Mouse (Mus musculus): ENCODE measurements around the gene Pinlyp. TPM values are rescaled to one million over a fixed set of nuclear protein-coding genes. Genes with fewer than 3 reads are reported as not detected.

Pinlyp gene
- polyA plus RNA-seq, 1 experiment from 2014 or later, result not detected

- ATAC-seq (ENCODE audit: insufficient read depth), result no peak
- WGBS (ENCODE audit: insufficient replicate concordance), result 72% methylated on average over 4 of the region's 4 CpGs
- Histone ChIP-seq H3K4me2 (no peak overlapping the region), H3K36me3 (replicated peaks) (peaks cover 18% of the 10 kb centered on the region), H3K4me3 (replicated peaks) (no peak overlapping the region), H3K27me3 (no peaks in the 10 kb centered on the region), H3K4me1 (replicated peaks) (peaks cover 5% of the 10 kb centered on the region; the same call in 1 of the 2 replicates), H3K27ac (replicated peaks) (no peak overlapping the region), H3K9ac (no peak overlapping the region), H3K9me3 (replicated peaks) (no peaks in the 10 kb centered on the region)
Measured at GRCm38 (mm10) chr7:24537081-24537480, 8.8 kb downstream of the Pinlyp start.

GRCm38 (mm10) chr7:24534301-24534700 lies 11.6 kb downstream of the Pinlyp start:
- Histone ChIP-seq H3K4me2 (no peak overlapping the region), H3K36me3 (replicated peaks) (peaks cover 18% of the 10 kb centered on the region), H3K9ac (no peak overlapping the region), H3K4me3 (replicated peaks) (no peak overlapping the region), H3K9me3 (replicated peaks) (no peaks in the 10 kb centered on the region), H3K27ac (replicated peaks) (no peak overlapping the region), H3K4me1 (replicated peaks) (peaks cover 24% of the 10 kb centered on the region), H3K27me3 (no peaks in the 10 kb centered on the region)
- no peak for ATAC-seq (ENCODE audit: insufficient read depth)
- whole genome bisulfite sequencing (ENCODE audit: insufficient replicate concordance), result 81% methylated on average over 19 of the region's 19 CpGs

GRCm38 (mm10) chr7:24533806-24534205 lies 12.1 kb downstream of the Pinlyp start:
- peaks cover 28% of the 10 kb centered on the region for H3K4me1 ChIP-seq (replicated peaks)
- no peak for ATAC-seq (ENCODE audit: insufficient read depth)

GRCm38 (mm10) chr7:24533031-24533571 lies 12.8 kb downstream of the Pinlyp start:
- H3K36me3 ChIP-seq (replicated peaks), result peaks cover 18% of the 10 kb centered on the region
- no peaks in the 10 kb centered on the region for H3K27me3 ChIP-seq
- H3K27ac ChIP-seq (replicated peaks), result no peak overlapping the region
- WGBS (ENCODE audit: insufficient replicate concordance), result 86% methylated on average over 28 of the region's 28 CpGs
- no peak for ATAC-seq (ENCODE audit: insufficient read depth)
- H3K4me3 ChIP-seq (replicated peaks), result no peak overlapping the region
- H3K9me3 ChIP-seq (replicated peaks), result no peaks in the 10 kb centered on the region
- H3K4me1 ChIP-seq (replicated peaks), result peaks cover 28% of the 10 kb centered on the region
- H3K4me2 ChIP-seq, result no peak overlapping the region
- no peak overlapping the region for H3K9ac ChIP-seq

More at GRCm38 (mm10) chr7:24533806-24534205, 12.1 kb downstream of the Pinlyp start:
- H3K4me3 ChIP-seq (replicated peaks), result no peak overlapping the region
- H3K9me3 ChIP-seq (replicated peaks), result no peaks in the 10 kb centered on the region
- WGBS (ENCODE audit: insufficient replicate concordance), result 77% methylated on average over 42 of the region's 42 CpGs
- H3K36me3 ChIP-seq (replicated peaks), result peaks cover 18% of the 10 kb centered on the region
- no peak overlapping the region for H3K27ac ChIP-seq (replicated peaks)
- H3K4me2 ChIP-seq, result no peak overlapping the region
- no peaks in the 10 kb centered on the region for H3K27me3 ChIP-seq
- no peak overlapping the region for H3K9ac ChIP-seq

GRCm38 (mm10) chr7:24531211-24531971 lies 14.5 kb downstream of the Pinlyp start:
- Histone ChIP-seq H3K9me3 (replicated peaks) (no peaks in the 10 kb centered on the region), H3K4me2 (peak overlapping the region; percentile 97), H3K4me3 (replicated peaks) (peak overlapping the region; percentile 67), H3K4me1 (replicated peaks) (peaks cover 28% of the 10 kb centered on the region), H3K36me3 (replicated peaks) (peaks cover 18% of the 10 kb centered on the region), H3K27me3 (no peaks in the 10 kb centered on the region), H3K9ac (peak overlapping the region; percentile 74), H3K27ac (replicated peaks) (peak overlapping the region; percentile 77)
- WGBS (ENCODE audit: insufficient replicate concordance), result 2% methylated on average over 43 of the region's 43 CpGs
- ATAC-seq (ENCODE audit: insufficient read depth), result peak; percentile 32; the same call in 1 of the 2 replicates

GRCm38 (mm10) chr7:24530062-24530931 lies 15.6 kb downstream of the Pinlyp start, which contains the start of gene Irgq:
Gene Irgq (plus strand): TSS chr7:24530689.
- peak within 1 kb of the TSS; percentile 77 for H3K27ac ChIP-seq (replicated peaks)
- H3K9ac ChIP-seq, result peak within 1 kb of the TSS; percentile 74
- peak; percentile 92 for ATAC-seq (ENCODE audit: insufficient read depth)
- H3K9me3 ChIP-seq (replicated peaks), result no peaks in the 10 kb centered on the region
- under 1% methylated on average over 44 of the region's 44 CpGs for WGBS (ENCODE audit: insufficient replicate concordance)
- peak within 1 kb of the TSS; percentile 67 for H3K4me3 ChIP-seq (replicated peaks)
- H3K36me3 ChIP-seq (replicated peaks), result peaks cover 18% of the 10 kb centered on the region
- H3K4me2 ChIP-seq, result peak within 1 kb of the TSS; percentile 97
- no peaks in the 10 kb centered on the region for H3K27me3 ChIP-seq
- H3K4me1 ChIP-seq (replicated peaks), result peaks cover 28% of the 10 kb centered on the region

GRCm38 (mm10) chr7:24529580-24529979 lies 16.3 kb downstream of the Pinlyp start:
- ATAC-seq (ENCODE audit: insufficient read depth), result no peak
- WGBS (ENCODE audit: insufficient replicate concordance), result 33% methylated on average over 11 of the region's 11 CpGs
- Histone ChIP-seq H3K4me2 (peak overlapping the region; percentile 97), H3K27ac (replicated peaks) (peak overlapping the region; percentile 77), H3K27me3 (no peaks in the 10 kb centered on the region), H3K36me3 (replicated peaks) (peaks cover 17% of the 10 kb centered on the region), H3K4me1 (replicated peaks) (peaks cover 28% of the 10 kb centered on the region), H3K9me3 (replicated peaks) (no peaks in the 10 kb centered on the region), H3K4me3 (replicated peaks) (peak overlapping the region; percentile 67), H3K9ac (peak overlapping the region; percentile 74)

- WGBS (ENCODE audit: insufficient replicate concordance), result 74% methylated on average over 11 of the region's 11 CpGs
- peak overlapping the region; percentile 97; the same call in 1 of the 2 replicates for H3K4me2 ChIP-seq
Measured at GRCm38 (mm10) chr7:24528861-24529260, 17.1 kb downstream of the Pinlyp start.

GRCm38 (mm10) chr7:24525686-24526420 lies 20.1 kb downstream of the Pinlyp start:
- 70% methylated on average over 12 of the region's 12 CpGs for WGBS (ENCODE audit: insufficient replicate concordance)
- no peaks in the 10 kb centered on the region for H3K36me3 ChIP-seq (replicated peaks)
- H3K4me3 ChIP-seq (replicated peaks), result no peak overlapping the region
- no peaks in the 10 kb centered on the region for H3K27me3 ChIP-seq
- peaks cover 16% of the 10 kb centered on the region for H3K4me1 ChIP-seq (replicated peaks)
- H3K9me3 ChIP-seq (replicated peaks), result no peaks in the 10 kb centered on the region
- H3K4me2 ChIP-seq, result no peak overlapping the region
- no peak overlapping the region for H3K9ac ChIP-seq
- no peak for ATAC-seq (ENCODE audit: insufficient read depth)
- no peak overlapping the region for H3K27ac ChIP-seq (replicated peaks)

More at GRCm38 (mm10) chr7:24528861-24529260, 17.1 kb downstream of the Pinlyp start:
- H3K9me3 ChIP-seq (replicated peaks), result no peaks in the 10 kb centered on the region
- no peak for ATAC-seq (ENCODE audit: insufficient read depth)
- H3K4me3 ChIP-seq (replicated peaks), result no peak overlapping the region
- peaks cover 28% of the 10 kb centered on the region for H3K4me1 ChIP-seq (replicated peaks)
- no peak overlapping the region for H3K9ac ChIP-seq
- peaks cover 10% of the 10 kb centered on the region for H3K36me3 ChIP-seq (replicated peaks)
- H3K27ac ChIP-seq (replicated peaks), result no peak overlapping the region
- H3K27me3 ChIP-seq, result no peaks in the 10 kb centered on the region

GRCm38 (mm10) chr7:24524978-24525377 lies 20.9 kb downstream of the Pinlyp start:
- peaks cover 11% of the 10 kb centered on the region for H3K4me1 ChIP-seq (replicated peaks)
- H3K27ac ChIP-seq (replicated peaks), result no peak overlapping the region
- no peak for ATAC-seq (ENCODE audit: insufficient read depth)
- no peak overlapping the region for H3K9ac ChIP-seq
- no peaks in the 10 kb centered on the region for H3K27me3 ChIP-seq
- no peak overlapping the region for H3K4me3 ChIP-seq (replicated peaks)
- H3K4me2 ChIP-seq, result no peak overlapping the region
- WGBS (ENCODE audit: insufficient replicate concordance), result 61% methylated on average over 6 of the region's 6 CpGs
- no peaks in the 10 kb centered on the region for H3K9me3 ChIP-seq (replicated peaks)
- H3K36me3 ChIP-seq (replicated peaks), result no peaks in the 10 kb centered on the region

All from liver, embryonic 15.5 days (tissue).